Mouse (Mus musculus): ENCODE measurements at regions not wholly inside any gene's neighbourhood (a gene's known extent, or its start where the extent isn't known, plus 50 kb on each side); places are given as distances from the start of the nearest gene placed in this dataset.
A peak's percentile ranks its signal among the peaks of the same experiment; 100 is the strongest.

DNA sequence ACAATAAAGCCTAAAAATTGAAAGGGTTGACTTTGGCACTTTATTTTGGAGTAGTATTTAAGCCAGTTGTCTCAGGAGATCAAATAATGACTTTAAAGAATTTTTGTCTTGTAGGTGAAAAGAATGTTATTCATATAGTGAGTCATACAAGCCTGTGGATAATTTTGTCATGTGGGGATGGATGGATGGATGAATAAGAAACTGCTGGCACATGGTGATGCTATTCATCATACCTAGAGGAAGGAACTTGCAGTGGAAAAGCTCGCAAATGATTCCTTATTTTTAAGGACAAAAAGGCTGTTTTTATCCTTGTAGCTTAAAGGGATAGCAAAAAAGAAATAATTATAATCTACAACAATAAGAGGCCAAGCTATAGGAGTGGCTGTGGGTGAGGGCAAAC is 655.4 kb upstream of the Auts2 start:
- no peak for DNase-seq

DNA sequence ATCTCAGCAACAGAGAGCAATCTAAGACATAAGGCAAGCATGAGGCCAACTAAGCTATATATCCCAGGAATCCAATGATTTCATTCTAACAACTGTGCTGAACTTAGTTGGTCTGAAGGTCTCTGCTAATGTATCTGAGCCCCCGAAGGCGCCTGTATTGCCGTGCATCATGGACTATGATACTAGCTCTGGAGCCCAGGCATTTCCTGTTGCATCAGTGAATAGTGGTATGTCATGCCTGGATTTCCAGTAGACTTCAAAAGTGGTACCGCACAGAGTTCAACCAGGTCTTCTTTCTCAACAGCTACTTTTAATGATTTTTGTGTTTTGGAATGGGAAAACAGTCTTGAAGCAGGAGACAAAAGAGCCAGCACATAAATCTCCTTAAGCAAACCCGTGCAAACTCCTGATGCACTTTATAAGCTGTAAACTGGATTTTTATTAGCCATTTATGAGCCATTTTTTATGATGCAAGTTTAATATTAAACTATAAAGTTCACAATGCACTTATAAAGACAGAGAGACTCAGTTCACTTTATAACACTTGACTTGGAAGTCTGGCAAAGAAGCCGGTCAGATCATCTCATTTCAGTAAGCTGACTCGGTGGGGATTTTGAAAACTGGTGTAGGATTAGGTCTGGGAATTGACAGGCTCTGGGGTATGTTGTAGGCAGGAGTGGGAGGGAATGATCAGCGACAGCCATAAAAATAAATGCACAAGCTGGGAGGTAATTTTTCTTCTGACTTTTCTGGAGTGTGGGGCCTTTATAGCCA is 646.8 kb upstream of the Auts2 start:
- DNase-seq, result no peak

DNA sequence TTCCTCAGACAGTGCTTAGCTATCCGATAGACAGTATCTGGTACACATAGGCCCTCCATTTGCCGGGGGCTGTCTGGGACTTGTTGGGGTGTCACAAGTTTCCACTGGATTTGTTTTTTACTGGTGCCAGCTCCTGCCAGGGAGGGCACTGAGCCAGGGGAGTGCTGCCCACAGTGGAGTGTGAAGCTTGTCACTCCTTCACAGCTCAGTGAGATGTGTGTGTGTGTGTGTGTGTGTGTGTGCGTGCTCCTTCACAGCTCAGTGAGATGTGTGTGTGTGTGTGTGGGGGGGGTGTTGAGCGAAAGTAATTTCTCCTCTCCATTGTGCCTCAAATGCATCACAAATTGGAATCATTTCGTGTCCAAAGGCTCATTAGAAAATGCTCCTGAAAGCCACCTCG is 632.5 kb upstream of the Auts2 start:
- DNase-seq, result peak; percentile 46 to 54

DNA sequence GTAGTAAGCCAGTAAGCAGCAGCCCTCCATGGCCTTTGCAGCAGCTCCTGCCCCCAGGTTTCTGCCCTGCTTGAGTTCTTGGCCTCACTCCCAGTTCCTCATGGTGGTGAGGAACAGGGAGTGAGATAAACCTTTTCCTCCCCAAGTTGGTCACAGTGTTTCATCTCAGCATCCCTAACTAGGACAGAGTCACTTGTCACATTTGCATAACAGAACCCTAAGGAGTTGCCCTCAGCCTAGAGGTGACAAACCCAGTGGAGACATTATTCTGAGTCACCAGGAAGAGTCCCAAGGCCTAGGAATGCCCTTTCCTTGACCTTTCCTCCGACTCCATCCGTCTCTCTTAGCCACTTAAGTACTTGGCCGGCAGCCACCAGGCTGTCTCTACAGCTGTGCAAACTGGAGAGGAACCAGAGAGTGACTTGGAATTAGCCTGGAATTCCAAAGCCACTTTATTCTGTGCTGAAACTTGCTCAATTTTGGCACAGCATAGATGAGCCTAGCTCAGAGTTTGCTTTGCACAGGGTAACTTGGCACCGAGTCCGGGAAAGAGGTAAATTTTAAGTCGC is 630.1 kb upstream of the Auts2 start:
- peak; percentile 21 to 35 for DNase-seq

DNA sequence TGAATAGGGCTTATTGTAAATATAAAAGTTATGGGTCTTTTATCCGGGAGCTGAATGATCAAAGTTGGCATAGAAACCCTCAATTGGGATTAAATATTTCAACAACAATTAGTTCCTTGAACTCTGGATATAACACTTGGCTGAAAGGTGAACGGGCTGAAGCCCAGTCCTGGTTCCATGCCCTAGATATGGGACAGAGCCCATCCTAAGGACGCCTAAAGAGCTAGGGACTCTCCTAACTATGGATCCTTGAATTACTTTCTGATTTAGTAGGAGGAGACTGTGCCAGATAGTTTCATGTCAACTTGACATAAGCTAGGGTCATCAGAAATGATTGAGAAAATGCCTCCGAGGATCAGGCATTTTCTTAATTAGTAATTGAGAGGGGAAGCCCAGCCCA is 629.5 kb upstream of the Auts2 start:
- DNase-seq, result no peak

DNA sequence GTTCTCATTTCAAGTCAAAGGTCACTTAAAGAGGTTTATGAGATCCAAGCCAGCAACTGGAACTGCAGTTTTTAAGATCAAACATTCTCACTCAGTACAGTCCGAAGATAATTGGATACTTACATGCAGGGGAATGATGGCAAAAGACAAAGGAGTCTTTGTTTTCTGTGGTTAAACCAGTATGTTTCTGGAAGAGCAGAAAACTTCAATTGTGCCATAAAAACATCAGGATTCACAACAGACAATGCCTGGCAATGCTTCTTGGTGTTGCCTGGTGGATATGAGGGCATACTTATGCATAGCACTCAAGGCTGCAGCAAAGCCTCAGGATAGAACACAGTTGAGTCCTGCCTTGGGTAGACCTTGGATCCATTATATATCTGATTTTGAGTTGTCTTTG is 628.1 kb upstream of the Auts2 start:
- no peak for DNase-seq

DNA sequence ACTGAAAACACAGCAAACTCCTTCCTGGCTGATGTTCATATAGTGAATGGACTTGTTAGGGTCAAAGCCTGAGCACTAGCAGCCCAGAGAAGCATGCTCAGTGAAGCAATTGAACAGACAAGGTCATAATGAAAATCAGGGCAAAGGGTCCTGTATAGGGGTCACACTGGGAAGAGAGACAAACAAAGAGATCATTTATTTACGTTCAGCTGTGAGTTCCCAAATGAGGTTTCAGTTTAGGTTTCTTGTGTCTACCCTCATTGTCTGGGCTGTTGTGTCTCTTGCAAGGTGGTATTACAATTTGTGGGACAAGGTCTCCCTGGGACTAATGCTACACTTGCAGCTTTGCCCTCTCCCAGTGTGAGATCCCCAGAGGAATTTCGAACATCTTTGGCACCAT is 624.4 kb upstream of the Auts2 start:
- no peak for DNase-seq

DNA sequence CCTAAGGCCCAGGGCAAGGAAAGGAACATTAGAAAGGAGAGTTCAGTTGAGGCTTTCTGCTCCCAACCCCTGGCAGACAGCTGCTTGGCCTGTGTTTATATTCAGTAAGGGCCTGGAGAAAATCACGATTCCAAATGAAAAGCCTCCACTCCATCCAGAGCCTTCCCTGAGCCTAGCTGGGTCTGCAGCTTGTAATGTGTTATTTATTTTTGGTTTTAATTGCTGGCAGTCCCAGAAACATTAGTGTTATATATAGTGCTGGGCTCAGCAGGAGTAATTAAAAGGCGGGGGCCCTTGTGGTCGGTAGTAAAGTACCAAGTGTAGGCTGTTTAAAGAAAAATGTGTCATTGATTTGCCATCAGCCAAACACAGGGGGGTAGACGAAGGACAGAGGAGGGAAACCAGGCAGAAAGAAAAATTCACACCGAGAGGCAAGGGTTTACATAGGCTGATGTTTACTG is 623.9 kb upstream of the Auts2 start:
- DNase-seq, result no peak

DNA sequence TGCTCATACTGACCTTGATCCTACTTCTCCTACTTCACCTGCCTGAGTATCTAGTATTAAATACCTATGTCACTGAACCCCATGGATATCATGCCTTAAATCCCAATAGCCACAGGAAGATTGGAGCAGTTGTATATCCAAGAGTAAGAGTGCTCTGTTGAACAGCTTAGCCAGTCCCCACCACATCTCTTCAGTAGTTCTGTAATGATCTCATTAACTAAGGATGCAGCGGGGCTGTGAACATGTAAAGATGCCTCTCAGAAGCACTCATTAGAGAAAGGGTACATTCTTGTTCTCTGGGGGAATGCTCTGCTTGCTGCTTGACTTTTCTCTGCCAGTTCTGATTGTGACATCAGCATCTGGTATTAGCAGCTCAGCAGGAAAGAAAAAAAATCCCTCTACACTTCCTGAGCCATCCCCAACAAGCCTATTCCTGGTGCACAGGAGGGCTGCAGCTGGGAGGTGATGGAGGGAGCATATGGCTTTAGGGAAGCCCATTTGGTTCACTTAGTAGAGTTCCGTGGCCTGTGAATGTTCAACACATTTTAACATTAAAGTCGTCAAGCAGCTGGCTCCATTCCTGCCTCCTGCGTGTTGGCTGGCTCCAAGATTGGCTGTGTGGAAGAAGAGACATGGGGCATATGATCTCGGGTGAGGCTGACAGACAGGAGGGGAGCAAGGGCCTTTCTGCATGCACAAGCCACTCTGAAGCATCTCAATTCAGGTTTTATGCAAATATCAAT is 613.1 kb upstream of the Auts2 start:
- DNase-seq, result peak; percentile 34 to 55

DNA sequence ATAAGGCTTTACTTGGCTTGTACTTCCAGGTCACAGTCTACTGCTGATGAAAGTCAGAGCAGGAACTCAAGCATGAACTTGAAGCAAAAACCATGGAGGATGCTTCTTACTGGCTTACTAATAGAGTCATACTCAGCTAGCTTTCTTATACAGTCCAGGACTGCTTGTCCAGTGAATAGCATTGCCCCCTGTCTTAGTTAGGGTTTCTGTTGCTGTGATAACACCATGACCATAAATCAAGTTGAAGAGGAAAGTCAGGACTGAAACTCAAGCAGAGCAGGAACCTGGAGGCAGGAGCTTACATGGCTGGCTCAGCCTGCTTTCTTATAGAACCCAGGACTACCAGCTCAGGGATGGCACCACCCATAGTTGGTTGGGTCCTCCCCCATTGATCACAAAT is 602.9 kb upstream of the Auts2 start:
- no peak for DNase-seq

DNA sequence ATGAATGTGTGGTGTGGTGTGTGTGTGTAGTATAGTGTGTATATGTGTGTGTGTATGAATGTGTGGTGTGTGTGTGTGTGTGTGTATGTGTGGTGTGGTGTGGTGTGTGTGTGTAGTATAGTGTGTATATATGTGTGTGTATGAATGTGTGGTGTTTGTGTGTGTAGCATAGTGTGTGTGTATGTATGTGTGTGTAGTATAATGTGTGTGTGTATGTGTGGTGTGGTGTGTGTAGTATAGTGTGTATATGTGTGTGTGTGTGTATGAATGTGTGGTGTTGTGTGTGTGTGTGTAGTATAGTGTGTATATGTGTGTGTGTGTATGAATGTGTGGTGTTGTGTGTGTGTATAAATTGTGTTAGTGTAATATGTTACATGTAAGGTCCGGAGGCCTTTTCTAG is 600.5 kb upstream of the Auts2 start:
- DNase-seq, result no peak

DNA sequence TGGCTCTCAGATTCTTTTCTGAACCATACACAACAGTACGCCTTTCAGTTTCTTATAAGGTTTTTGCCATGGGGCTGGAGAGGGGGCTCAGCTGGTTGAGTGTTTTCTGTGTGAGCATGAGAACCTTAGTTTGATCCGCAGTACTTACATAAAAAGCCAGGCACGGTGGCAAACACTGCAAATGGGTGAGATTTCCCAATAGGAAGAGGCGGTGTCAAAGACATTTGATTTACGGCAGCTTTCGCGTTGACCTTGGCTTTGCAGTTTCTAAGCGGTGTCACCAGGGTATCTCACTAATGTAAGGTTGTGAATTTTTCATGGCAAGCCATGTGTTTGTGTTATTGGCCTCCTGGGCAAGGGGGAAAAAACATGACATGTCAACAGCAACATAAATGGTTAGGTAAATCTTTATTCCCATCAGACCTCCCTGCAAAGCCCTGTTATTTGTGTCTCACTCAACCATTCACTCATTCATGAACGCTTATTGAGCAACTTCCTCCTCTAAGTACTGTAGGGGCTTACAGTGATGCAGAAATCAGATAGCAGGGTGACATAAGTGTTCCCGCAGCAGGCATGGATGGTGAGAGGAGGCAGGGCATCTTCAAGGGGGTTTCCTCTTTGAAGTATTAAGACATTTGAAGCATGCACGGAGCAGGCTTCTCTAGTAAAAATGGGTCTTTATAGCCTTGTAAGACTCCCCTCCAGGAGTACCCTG is 599.4 kb upstream of the Auts2 start:
- no peak for DNase-seq

DNA sequence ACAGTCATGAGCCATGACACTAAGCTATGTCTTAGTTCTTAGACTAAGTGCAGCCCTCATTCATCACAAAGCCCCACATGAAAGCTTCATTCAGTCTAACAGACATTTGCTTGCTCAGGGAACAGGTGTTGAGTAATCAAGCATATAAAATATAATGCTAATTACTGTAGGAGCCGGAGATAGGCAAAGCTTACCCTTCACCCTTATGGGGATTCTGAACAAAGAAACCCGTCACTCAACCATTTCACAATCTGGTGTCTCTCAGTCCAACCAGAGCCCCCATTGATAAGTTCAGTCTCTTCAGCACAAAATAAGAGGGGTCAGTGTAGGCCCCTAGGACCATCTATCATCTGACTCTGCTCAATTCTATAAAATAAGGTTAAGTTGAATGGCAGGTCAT is 587.9 kb upstream of the Auts2 start:
- DNase-seq, result no peak

DNA sequence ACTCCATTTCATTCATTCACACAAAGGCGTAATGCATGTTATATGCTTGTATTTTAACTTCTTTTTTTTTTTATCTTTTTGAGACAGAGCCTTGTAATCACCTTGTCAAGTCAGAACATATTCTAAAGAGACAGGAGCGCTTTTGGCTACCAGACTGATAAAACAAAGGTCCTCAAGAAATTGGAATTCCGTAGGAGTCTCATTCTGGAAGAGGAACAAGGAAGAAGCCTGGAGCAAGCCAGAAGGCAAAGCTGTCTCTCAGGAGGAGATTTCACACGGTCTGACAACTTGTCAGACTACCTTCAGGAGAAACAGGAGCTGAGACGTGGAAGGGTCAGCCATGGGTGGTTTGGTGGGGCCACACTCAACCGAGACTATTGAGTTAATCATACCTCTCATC is 587.2 kb upstream of the Auts2 start:
- peak; percentile 11 to 18 for DNase-seq

DNA sequence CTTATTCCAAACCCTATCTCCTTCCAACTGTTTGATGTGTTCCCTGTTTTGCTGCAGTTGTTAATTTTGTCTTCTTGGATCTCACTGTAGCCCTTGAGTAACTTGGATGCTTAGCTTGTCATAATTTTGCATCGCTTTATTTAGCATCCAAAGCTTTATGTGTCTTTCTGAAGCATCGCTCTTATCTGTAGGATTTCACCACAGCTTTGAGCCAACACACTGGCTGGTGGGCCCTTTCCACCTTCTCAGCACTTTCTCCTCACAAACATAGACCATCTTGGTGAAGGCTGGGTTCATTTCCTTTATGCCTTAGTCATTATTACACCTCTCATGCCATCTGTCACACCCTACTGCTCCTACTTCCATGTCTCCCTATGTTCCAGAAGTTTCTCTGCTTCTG is 581.1 kb upstream of the Auts2 start:
- no peak for DNase-seq

DNA sequence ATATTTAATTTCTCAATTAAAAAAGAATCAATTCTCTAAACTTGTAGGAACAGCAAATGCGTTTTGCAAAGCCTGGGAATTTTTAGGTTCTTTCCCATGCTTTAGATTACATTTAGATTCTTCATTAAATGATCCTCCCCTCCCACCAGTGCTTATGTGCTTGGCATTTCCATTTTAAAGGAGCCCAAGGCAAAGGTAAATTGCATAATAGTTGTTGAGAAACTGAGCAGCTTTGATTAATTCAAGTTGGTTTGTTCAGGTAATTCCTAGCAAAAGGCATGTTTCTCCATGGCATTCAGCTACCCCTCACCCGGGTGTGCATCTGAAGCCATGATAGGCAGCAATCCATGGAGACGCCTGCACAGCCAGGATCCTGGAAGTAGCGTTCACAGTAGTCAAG is 570.8 kb upstream of the Auts2 start:
- no peak for DNase-seq

DNA sequence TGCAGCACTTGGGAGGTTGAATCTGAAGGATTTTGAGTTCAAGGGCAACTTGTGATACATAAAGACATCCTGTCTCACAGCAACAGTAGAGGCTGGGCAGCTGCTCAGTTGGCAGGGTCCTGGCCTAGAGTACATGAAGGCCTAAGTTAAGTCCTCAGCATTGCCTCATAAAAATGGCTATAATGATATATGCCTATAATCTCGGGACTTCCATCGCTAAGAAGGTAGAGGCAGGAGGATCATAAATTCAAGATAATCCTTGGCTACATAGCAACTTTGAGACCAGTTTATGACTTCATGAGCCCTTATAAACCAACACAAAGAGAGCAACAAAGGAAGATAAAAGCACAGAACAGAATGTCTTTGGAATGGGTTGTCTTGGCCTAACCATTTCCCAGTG is 570.0 kb upstream of the Auts2 start:
- no peak for DNase-seq

DNA sequence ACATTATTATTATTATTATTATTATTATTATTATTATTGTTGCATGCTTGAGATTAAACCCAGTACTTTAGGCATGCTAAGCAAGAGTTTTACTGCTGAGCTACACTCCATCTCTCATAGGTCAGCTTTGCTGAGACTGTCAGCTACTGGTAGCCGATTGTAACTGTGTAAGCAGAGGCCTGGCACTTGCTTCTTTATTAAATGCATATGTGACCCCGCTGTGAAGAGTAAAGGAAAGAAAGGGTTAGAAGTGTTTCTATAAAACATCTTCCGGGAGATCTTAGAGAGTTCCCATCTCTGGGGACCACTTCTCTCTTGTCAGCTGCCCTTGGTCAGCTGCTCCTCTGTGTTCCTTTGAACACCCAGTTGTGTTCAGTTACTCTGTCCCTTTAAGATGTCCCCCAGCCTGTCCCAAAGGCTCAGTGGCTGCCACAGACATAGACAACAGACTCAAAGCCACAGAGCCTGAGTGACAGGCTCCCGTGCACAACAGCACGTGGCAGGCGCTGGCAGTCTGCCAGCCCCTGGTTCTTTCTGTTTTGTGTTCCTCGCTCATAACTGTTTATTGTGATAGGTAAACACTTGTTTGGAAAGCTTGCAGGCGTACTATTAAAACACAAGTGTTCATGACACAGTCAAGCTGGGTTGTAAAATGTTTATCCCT is 563.7 kb upstream of the Auts2 start:
- peak; percentile 43 to 49 for DNase-seq

DNA sequence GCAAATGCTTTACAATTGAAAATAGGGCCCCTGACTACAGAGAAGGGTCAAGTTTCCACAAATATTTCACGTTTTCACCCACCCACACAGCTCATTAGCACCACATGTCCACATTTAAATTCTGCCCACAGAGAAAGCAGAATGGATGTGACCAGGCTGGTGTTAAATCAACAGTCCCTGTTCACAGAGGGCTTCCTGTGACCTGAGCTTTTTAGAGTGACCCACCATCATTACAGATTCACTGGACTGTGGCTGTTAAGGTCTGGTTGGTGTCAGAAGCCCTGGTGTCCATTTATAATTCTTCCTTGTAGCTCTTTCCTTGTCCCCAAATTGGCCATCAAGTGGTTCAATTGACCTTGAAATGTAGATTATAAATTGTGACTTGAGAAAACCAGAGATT is 553.2 kb upstream of the Auts2 start:
- no peak for DNase-seq

DNA sequence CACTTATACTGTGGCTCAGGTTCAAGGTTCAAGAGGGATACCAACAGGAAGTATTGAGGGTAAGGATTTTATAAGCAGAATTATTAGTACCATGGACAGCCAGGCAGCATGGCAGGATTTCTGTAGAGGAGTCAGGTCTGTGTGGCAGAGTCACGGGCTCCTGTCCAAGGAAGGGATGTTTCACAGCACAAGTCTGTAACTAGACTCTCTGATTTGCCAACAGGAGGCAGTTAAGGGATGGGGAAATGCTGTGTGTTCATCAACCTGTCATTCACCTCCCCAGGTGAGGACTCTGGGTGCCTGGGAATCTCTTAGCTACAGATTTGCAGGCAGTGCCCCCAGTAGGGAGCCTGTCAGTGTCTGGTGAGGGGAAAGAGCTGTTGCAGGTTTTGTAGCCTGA is 541.7 kb upstream of the Auts2 start:
- DNase-seq, result no peak

DNA sequence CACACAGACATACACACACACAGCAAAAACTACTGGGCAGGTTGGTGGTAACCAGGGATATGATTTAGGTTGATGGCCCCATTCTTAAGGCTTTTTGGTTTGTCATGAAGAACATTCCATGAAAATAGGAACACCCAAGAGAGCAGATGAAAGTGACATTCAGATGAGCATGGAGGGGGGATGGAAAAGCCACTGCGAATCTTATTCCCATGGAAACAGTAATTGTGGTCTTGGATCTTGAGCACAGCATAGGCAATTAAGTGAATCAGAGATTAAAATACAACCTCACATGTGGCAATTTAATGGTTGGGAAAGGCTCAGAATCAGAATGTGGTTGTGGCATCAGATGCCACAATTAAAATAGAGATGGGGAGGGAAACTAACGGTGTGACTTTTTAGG is 537.6 kb upstream of the Auts2 start:
- no peak for DNase-seq

DNA sequence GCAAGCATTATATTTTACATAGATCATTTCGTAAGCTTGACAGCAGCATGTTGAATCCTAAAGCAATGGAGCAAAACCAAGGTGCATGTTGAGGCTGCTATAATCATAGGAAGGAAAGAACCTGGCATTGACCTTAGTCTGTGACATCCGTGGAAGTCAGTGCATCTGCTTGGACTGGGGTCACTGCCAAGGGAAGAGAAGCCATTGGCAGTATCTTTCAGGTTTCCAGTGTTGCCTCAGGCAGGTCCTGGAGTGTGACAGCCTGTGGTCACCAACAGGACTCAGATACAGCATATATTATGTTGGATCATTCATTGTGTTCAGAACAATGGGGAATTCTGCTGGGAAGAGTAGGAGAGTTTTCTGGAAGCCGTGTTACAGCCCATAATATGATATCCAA is 535.8 kb upstream of the Auts2 start:
- DNase-seq, result peak; percentile 73 to 81

DNA sequence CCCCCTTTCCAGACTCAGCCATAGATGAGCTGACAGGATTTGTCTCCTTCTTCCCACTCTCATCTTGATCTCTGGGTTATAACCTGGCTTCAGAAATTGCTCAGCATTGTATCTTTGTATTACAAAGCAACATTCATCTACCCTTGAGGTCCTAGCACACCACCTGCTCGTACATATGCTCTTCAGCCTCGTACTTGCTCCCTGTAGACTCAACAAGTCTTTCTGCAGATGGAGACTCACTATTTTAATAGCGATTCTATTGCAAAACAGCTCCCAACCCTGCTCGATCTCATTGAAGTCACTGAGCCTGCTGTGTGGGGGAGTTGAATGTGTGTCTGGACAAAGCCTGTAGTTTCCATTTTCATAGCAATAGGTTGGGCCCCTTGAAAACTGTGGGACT is 535.2 kb upstream of the Auts2 start:
- no peak for DNase-seq
